Mouse (Mus musculus) MEL (cell line): ENCODE results near the gene Dnajb8. TPM values are rescaled to one million over a fixed set of nuclear protein-coding genes. Genes with fewer than 3 reads are reported as not detected.

ENCODE experiments used
- DNase-seq: peaks from one replicate; pipeline ENCODE4 v3.0.0; 2011; ENCODE audit warnings: low read depth, low spot score
- H3K27ac ChIP-seq: 2 replicates; pipeline ENCODE4 v1.5.1; 2012; ENCODE audit warnings: low read depth, mild to moderate bottlenecking, control low read depth, low read length, moderate library complexity; ENCODE audit not compliant: control insufficient read depth
- H3K27me3 ChIP-seq, 2 experiments: fragments of 150-350 bp in 1 of 2; sonication (generic) in 1 of 2; 2 replicates each; pipeline ENCODE4 v1.6.1; 2012; ENCODE audit warnings: low read length in 2 of 2, mild to moderate bottlenecking in 2 of 2, improper control_type of control experiment in 1 of 2, moderate library complexity in 1 of 2; ENCODE audit not compliant: insufficient read depth in 2 of 2, control insufficient read depth in 1 of 2
- H3K36me3 ChIP-seq, 2 experiments: 2 replicates each; pipeline ENCODE4 v1.6.1; 2012 to 2014; ENCODE audit warnings: low read length in 2 of 2, improper control_type of control experiment in 1 of 2, inconsistent platforms in 1 of 2, mild to moderate bottlenecking in 1 of 2; ENCODE audit not compliant: insufficient read depth in 2 of 2, control insufficient read depth in 1 of 2
- H3K4me1 ChIP-seq, 2 experiments: fragments of 150-350 bp in 1 of 2; sonication (generic) in 1 of 2; 2 replicates each; pipeline ENCODE4 v1.6.1; 2012; ENCODE audit warnings: low read length in 2 of 2, improper control_type of control experiment in 1 of 2, mild to moderate bottlenecking in 1 of 2; ENCODE audit not compliant: insufficient read depth in 2 of 2, control insufficient read depth in 1 of 2
- H3K4me3 ChIP-seq, 2 experiments: fragments of 150-350 bp in 1 of 2; sonication (generic) in 1 of 2; 2 replicates each; pipeline ENCODE4 v1.5.1; 2012; ENCODE audit warnings: low read depth in 2 of 2, low read length in 2 of 2, mild to moderate bottlenecking in 2 of 2, moderate library complexity in 2 of 2, control low read depth in 1 of 2, improper control_type of control experiment in 1 of 2; ENCODE audit not compliant: control insufficient read depth in 1 of 2, insufficient read depth in 1 of 2
- H3K79me2 ChIP-seq: 2 replicates; pipeline ENCODE4 v1.6.1; 2012; ENCODE audit warnings: mild to moderate bottlenecking, low read length, moderate library complexity; ENCODE audit not compliant: control insufficient read depth, poor library complexity, insufficient read depth
- H3K9ac ChIP-seq: 2 replicates; pipeline ENCODE4 v1.6.1; 2012; ENCODE audit warnings: low read depth, mild to moderate bottlenecking, control low read depth, low read length, moderate library complexity; ENCODE audit not compliant: control insufficient read depth, poor library complexity, severe bottlenecking
- H3K9me3 ChIP-seq: fragments of 150-350 bp; sonication (generic); replicated peaks from 2 replicates; pipeline ENCODE4 v1.6.1; 2012; ENCODE audit warnings: mild to moderate bottlenecking, low read length, improper control_type of control experiment, moderate library complexity; ENCODE audit not compliant: insufficient read depth
- CHD1 ChIP-seq: IDR thresholded peaks from 2 replicates; pipeline ENCODE4 v1.6.1; 2012; ENCODE audit warnings: low read depth, mild to moderate bottlenecking, inconsistent platforms, low read length, improper control_type of control experiment
- CHD2 ChIP-seq: IDR thresholded peaks from 2 replicates; pipeline ENCODE4 v1.6.1; 2011; ENCODE audit warnings: low read length, improper control_type of control experiment
- EP300 ChIP-seq, 2 experiments: IDR thresholded peaks; 2 replicates each; pipeline ENCODE4 v1.6.1; 2011; ENCODE audit warnings: improper control_type of control experiment in 2 of 2, low read length in 2 of 2, low read depth in 1 of 2, mild to moderate bottlenecking in 1 of 2
- ETS1 ChIP-seq: IDR thresholded peaks from 2 replicates; pipeline ENCODE4 v1.6.1; 2012; ENCODE audit warnings: low read depth, mild to moderate bottlenecking, inconsistent platforms, low read length, improper control_type of control experiment, moderate library complexity
- GATA1 ChIP-seq: IDR thresholded peaks from 2 replicates; pipeline ENCODE4 v1.6.1; 2011; ENCODE audit warnings: low read depth, low read length, improper control_type of control experiment
- NELFE ChIP-seq: IDR thresholded peaks from 2 replicates; pipeline ENCODE4 v1.6.1; 2011; ENCODE audit warnings: low read depth, low read length, improper control_type of control experiment
- NRF1 ChIP-seq: IDR thresholded peaks from 2 replicates; pipeline ENCODE4 v1.6.1; 2014; ENCODE audit warnings: low read depth, mild to moderate bottlenecking, inconsistent platforms, low read length, improper control_type of control experiment, moderate library complexity; ENCODE audit not compliant: poor library complexity, insufficient read depth, severe bottlenecking
- POLR2A ChIP-seq, 2 experiments: IDR thresholded peaks; 2 replicates each; pipeline ENCODE4 v1.6.1; 2011 to 2012; ENCODE audit warnings: low read length in 2 of 2, mild to moderate bottlenecking in 2 of 2, control low read depth in 1 of 2, improper control_type of control experiment in 1 of 2, low read depth in 1 of 2, moderate library complexity in 1 of 2; ENCODE audit not compliant: control insufficient read depth in 1 of 2, insufficient read depth in 1 of 2, poor library complexity in 1 of 2
- POLR2AphosphoS2 ChIP-seq: IDR thresholded peaks from 2 replicates; pipeline ENCODE4 v1.6.1; 2011; ENCODE audit warnings: low read length, improper control_type of control experiment
- RAD21 ChIP-seq: IDR thresholded peaks from 2 replicates; pipeline ENCODE4 v1.6.1; 2011; ENCODE audit warnings: mild to moderate bottlenecking, low read depth, low read length, improper control_type of control experiment
- SIN3A ChIP-seq: IDR thresholded peaks from 2 replicates; pipeline ENCODE4 v1.6.1; 2012; ENCODE audit warnings: low read length, improper control_type of control experiment, inconsistent platforms
- SMC3 ChIP-seq: IDR thresholded peaks from 2 replicates; pipeline ENCODE4 v1.6.1; 2011; ENCODE audit warnings: low read depth, low read length, improper control_type of control experiment
- TAL1 ChIP-seq: IDR thresholded peaks from 2 replicates; pipeline ENCODE4 v1.6.1; 2012; ENCODE audit warnings: mild to moderate bottlenecking, inconsistent platforms, low read length, moderate library complexity, mixed read lengths
- TCF12 ChIP-seq: IDR thresholded peaks from 2 replicates; pipeline ENCODE4 v1.6.1; 2014; ENCODE audit warnings: low read depth, mild to moderate bottlenecking, inconsistent platforms, low read length, improper control_type of control experiment, moderate library complexity
- USF2 ChIP-seq, 2 experiments: IDR thresholded peaks; 2 replicates each; pipeline ENCODE4 v1.6.1; 2011 to 2012; ENCODE audit warnings: improper control_type of control experiment in 2 of 2, low read length in 2 of 2, borderline replicate concordance in 1 of 2, inconsistent platforms in 1 of 2, low read depth in 1 of 2, mild to moderate bottlenecking in 1 of 2; ENCODE audit not compliant: insufficient read depth in 1 of 2
- ZC3H11A ChIP-seq: IDR thresholded peaks from 2 replicates; pipeline ENCODE4 v1.6.1; 2012; ENCODE audit warnings: low read depth, mild to moderate bottlenecking, inconsistent platforms, low read length, improper control_type of control experiment
- ZMIZ1 ChIP-seq: IDR thresholded peaks from 2 replicates; pipeline ENCODE4 v1.6.1; 2012; ENCODE audit warnings: low read depth, mild to moderate bottlenecking, inconsistent platforms, low read length, improper control_type of control experiment, moderate library complexity
- polyA plus RNA-seq, 2 experiments: library from polyadenylated mRNA; stranded (reverse) in 1 of 2; unstranded in 1 of 2; fragments of >175 nt in 1 of 2; fragments of >200 nt in 1 of 2; gene quantifications; 2 replicates each; pipeline versions ENCODE4 v1.2.1 to v1.2.4; 2012; ENCODE audit warnings: low replicate concordance in 2 of 2, low read depth in 1 of 2; ENCODE audit not compliant: insufficient read length in 2 of 2, insufficient read depth in 1 of 2, missing spikeins in 1 of 2
- total RNA-seq: library from RNA; depleted of rRNA; stranded (reverse); fragments of 300-350 nt; gene quantifications from 2 replicates; pipeline ENCODE4 v1.2.3, GENCODE M21; 2012

Gene Dnajb8
- total and polyA plus RNA-seq, 3 experiments, result not detected

GRCm38 (mm10) chr6:88292274-88292909, 70.3 kb downstream of the Dnajb8 start:
- Histone ChIP-seq H3K79me2 (no peaks in the 10 kb centered on the region), H3K9ac (no peak overlapping the region), H3K4me1 (peaks cover 2 to 6% of the 10 kb centered on the region in 2 experiments; a peak in 3 of 4 replicates), H3K4me3 (no peak overlapping the region), H3K27me3 (no peaks in the 10 kb centered on the region), H3K27ac (no peak overlapping the region), H3K9me3 (no peaks in the 10 kb centered on the region), H3K36me3 (peaks cover 0 to 1% of the 10 kb centered on the region in 2 experiments; a peak in 2 of 4 replicates)
- TF ChIP-seq TAL1 (no peak), RAD21 (no peak), ETS1 (no peak), POLR2AphosphoS2 (no peak), ZMIZ1 (no peak), GATA1 (no peak), SMC3 (no peak), USF2 (IDR thresholded peaks at IDR 0.05; ENCODE audit: borderline replicate concordance in 1 of 2, insufficient read depth in 1 of 2, low read depth in 1 of 2, low read length in 2 of 2) (no peak), NRF1 (no peak), CHD2 (no peak), CHD1 (no peak), EP300 (IDR thresholded peaks at IDR 0.05; ENCODE audit: low read depth in 1 of 2, low read length in 2 of 2) (no peak), POLR2A (IDR thresholded peaks at IDR 0.05; ENCODE audit: control insufficient read depth in 1 of 2, insufficient read depth in 1 of 2, low read depth in 1 of 2, low read length in 2 of 2, poor library complexity in 1 of 2) (no peak)
- DNase-seq, result peak; percentile 13

- no peak overlapping the region for H3K4me3 ChIP-seq
- no peaks in the 10 kb centered on the region for H3K79me2 ChIP-seq
- peaks cover 0 to 1% of the 10 kb centered on the region in 2 experiments; a peak in 2 of 4 replicates for H3K36me3 ChIP-seq
- H3K4me1 ChIP-seq, result no peaks in the 10 kb centered on the region
- no peak for TF ChIP-seq TCF12
- no peak for TF ChIP-seq SMC3
- no peak for TF ChIP-seq NELFE
- no peak for TF ChIP-seq SIN3A
- TF ChIP-seq POLR2A (IDR thresholded peaks at IDR 0.05; ENCODE audit: control insufficient read depth in 1 of 2, insufficient read depth in 1 of 2, low read depth in 1 of 2, low read length in 2 of 2, poor library complexity in 1 of 2), result no peak
- no peak for TF ChIP-seq ZMIZ1
- no peak for TF ChIP-seq ZC3H11A
- no peak for TF ChIP-seq EP300 (IDR thresholded peaks at IDR 0.05; ENCODE audit: low read depth in 1 of 2, low read length in 2 of 2)
- no peak for TF ChIP-seq ETS1
- TF ChIP-seq, all 39 proteins: peak for 0
- Histone ChIP-seq H3K9me3 (no peaks in the 10 kb centered on the region), H3K27ac (no peak overlapping the region), H3K9ac (no peak overlapping the region), H3K27me3 (no peaks in the 10 kb centered on the region)
- DNase-seq, result no peak
Observed at GRCm38 (mm10) chr6:88299491-88299890, 77.4 kb downstream of the Dnajb8 start.
